Comparison of ENCODE assay signal across 9 mouse cellular contexts in genomic region chr2:72614256-72614655, GRCm38 (mm10).
A peak's percentile ranks its signal among the peaks of the same experiment; 100 is the strongest.
DNase-seq lines count a peak whose midpoint lies in the region; ATAC-seq lines count a peak whose summit lies in the region.
"Had no signal": no experiment of that assay in that cellular context is flagged by ENCODE, and none has a peak within 500 bp of the region (broad histone marks: within the 10 kb centered on the region; RNA-seq: fewer than 3 reads in every experiment).

No protein-coding gene starts in this region.

- no peaks in the 10 kb centered on the region for H3K36me3 ChIP-seq in kidney, embryonic 16.5 days (ENCODE audit: insufficient read depth, low read length)
- H3K36me3 ChIP-seq: limb, embryonic 12.5 days had no signal

- intact Hi-C loops in heart, postnatal 14 days (cut with DNase I): no loop called here

- no peak overlapping the region for H3K4me2 ChIP-seq in kidney, embryonic 16.5 days (replicated peaks; ENCODE audit: low read depth, low read length)
- H3K4me2 ChIP-seq: limb, embryonic 12.5 days had no signal

- H3K9ac ChIP-seq in kidney, embryonic 16.5 days (replicated peaks; ENCODE audit: low read length): no peak overlapping the region
- H3K9ac ChIP-seq: limb, embryonic 12.5 days had no signal

- no peak overlapping the region for H3K4me3 ChIP-seq in kidney, embryonic 16.5 days (ENCODE audit: low read length)
- H3K4me3 ChIP-seq: limb, embryonic 12.5 days had no signal

- H3K27me3 ChIP-seq in kidney, embryonic 16.5 days (ENCODE audit: insufficient read depth, low read length): no peaks in the 10 kb centered on the region
- H3K27me3 ChIP-seq: limb, embryonic 12.5 days had no signal

- ATAC-seq in kidney, embryonic 16.5 days (ENCODE audit: low FRiP score, low TSS enrichment): no peak

- 76% methylated on average over 8 of the region's 8 CpGs for WGBS in kidney, embryonic 16.5 days

- no peak overlapping the region for H3K27ac ChIP-seq in kidney, embryonic 16.5 days (ENCODE audit: low read length)
- H3K27ac ChIP-seq: limb, embryonic 12.5 days had no signal

- no peaks in the 10 kb centered on the region for H3K9me3 ChIP-seq in kidney, embryonic 16.5 days (ENCODE audit: low read length)
- H3K9me3 ChIP-seq: limb, embryonic 12.5 days had no signal

- DNase-seq in kidney, postnatal 4 days: peak; percentile 26 to 43
- no peak for DNase-seq in kidney, postnatal 25 days
- peak; percentile 89 for DNase-seq in adrenal gland, postnatal 10 days
- peak; percentile 81 to 82 for DNase-seq in heart, postnatal 14 days
- peak; percentile 85 for DNase-seq in skeletal muscle tissue, adult 2 months (ENCODE audit: low read depth, low spot score)
- DNase-seq in embryo, embryonic 11 days: no peak
- DNase-seq in thymus, postnatal 0 days (ENCODE audit: low spot score): no peak

- no peaks in the 10 kb centered on the region for H3K4me1 ChIP-seq in kidney, embryonic 16.5 days (ENCODE audit: insufficient read depth, low read length)

Comparison
In these comparisons a context has a peak if more than half of its experiments do, and no peak if none do; other contexts are left out.
1. DNase-seq: peak in kidney, postnatal 4 days (2 of 2), adrenal gland, postnatal 10 days (single experiment), heart, postnatal 14 days (2 of 2) and skeletal muscle tissue, adult 2 months (single experiment); none in kidney, postnatal 25 days (0 of 2), embryo, embryonic 11 days (single experiment) and thymus, postnatal 0 days (single experiment).